Mouse (Mus musculus): ENCODE measurements around the gene Paqr5.

Gene Paqr5

DNA sequence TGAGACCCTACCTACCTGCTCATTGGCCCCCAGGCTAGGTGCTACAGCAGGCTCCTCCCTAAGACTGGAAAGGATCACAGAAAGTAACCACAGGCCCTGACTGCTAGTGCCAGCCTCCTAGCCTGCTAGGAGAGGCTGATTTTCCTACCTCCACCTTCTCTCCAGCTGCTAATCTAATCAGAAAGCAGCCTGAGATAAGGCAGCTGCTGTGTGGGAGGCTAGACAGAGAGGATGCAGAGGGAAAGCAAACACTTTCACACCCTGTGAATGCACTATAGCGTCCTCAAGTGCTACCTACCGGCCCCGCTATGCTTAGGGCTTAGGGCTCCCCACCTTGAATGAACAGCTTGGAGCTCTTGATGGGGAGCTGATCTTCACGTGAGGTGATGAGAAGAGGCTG, 19.6 kb downstream of the Paqr5 start:
- no peak for DNase-seq

DNA sequence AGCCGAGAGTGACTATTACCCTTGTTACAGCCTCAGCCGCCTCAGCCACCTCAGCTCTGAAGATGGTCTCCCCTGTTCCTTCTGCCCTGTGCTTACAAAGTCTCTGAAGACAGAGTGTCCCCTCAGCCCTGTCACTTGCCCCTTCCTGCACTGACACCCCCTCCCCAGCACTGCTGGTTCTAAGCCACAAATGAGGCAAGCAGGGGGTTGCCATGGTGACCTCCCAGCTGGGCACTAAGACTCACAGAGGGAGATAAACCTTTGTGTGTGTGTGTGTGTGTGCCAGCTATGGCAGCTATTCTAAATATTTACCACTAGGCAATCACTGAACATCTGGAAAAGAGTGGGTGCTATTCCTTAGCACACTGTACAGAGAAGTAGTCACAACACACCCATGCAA, 23.0 kb downstream of the Paqr5 start:
- DNase-seq, result no peak

DNA sequence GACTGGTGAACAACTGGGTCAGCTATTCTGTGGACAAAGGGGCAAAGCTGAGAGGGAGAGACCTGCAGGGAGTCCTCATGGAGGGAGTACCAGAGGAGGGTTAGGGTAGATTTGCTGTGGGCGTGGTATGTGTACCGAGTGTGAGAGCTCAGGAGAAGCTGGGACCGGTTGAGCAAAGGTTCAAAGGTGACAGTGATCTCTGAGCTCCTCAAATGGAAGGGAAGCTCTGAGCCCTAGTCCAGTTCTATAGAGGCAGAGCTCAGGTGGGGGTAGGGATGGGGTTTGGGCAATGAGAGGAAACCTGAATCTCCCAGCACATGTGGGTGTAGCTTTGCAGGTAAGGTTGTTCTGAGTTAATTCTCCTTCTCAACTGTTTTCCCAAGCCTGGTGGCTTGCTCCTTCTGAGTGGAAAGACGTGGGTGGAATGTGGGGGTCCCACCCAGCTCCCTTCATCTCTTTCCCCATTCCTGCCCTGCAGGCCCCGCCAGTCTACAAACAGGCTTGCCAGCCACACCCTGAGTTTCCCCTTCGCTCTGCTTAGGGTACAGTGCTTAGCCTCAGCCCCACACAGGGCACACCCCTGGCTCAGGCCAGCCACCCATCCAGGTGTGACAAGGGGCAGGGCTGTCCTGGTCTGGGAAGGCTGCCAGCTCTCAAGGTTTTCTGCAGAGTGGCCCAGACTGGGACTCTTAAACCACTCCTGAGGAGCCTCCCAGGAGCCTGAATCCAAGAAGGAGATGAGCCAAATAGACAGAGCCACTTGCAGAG, 26.8 kb downstream of the Paqr5 start:
- DNase-seq, result no peak

DNA sequence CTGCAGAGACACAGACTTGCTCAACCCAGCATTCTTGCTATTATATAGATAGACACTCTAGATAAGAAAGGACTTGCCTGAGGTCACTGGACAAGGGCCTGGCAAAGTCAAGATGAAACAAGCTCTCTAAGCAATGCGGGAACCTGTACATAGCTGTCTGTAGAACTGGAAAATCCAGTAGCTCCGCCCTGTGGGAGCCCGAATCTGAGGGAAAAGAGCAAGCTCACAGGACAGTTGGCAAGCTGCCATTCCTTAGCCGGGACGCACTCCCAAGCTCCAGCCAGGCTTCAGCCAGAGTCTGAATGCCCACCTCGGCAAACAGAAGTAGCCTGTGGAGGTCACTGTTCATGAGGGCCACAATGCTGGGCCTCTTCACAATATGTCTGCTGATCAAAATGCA, 28.8 kb downstream of the Paqr5 start:
- no peak for DNase-seq

DNA sequence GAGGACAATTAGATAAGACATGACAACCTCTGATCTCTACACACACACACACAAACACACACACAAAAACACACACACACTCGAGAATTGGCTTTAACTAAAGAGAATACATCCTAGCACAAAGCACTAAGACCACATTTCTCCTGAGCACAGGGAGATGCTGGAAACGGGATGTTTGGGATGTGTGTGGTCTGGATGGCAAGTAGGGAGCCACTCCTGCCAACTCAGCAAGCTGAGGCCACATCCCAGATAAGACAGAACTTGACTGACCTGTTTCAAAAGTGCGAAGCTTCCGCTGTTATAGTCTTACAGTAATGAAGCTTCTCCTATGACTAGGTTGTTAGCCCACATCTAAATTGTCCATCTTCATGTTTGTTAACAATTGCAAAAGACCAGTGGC, 35.5 kb downstream of the Paqr5 start:
- DNase-seq, result no peak

DNA sequence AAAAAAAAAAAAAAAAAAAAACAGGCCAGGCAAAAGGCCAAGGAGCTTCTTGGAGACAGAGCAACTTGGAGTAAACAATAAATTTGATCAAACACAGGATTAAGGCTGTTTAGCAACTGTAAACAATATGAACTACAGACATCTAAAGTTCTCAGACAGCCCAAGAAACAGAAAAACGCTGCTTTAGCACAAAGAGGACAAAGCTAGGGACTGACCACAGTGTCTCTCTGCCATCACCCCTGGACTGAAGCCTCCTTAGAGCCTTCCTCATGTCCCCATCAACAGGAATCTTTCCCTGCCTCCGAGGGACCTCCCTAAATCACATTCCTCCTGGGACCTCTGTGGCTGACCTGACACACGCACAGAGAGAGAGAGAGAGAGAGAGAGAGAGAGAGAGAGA, 35.9 kb downstream of the Paqr5 start:
- DNase-seq, result no peak

DNA sequence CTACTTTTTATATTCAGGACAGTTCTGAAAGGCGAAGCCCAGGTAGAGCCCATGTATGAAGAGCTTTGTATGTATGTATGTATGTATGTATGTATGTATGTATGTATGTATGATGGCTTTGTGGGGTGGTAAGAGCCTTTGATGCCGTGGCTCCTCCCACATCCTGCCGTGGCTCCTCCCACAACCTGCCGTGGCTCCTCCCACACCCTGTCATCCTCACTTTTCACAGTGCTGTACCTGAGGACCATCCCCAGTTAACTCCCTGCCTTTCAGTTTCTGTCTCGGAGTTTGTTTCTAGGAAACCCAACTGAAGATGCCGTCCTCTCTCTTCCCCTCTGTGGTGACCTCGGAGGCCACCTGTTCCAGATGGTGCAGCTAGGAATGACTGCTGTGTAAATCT, 40.6 kb downstream of the Paqr5 start:
- DNase-seq, result no peak

DNA sequence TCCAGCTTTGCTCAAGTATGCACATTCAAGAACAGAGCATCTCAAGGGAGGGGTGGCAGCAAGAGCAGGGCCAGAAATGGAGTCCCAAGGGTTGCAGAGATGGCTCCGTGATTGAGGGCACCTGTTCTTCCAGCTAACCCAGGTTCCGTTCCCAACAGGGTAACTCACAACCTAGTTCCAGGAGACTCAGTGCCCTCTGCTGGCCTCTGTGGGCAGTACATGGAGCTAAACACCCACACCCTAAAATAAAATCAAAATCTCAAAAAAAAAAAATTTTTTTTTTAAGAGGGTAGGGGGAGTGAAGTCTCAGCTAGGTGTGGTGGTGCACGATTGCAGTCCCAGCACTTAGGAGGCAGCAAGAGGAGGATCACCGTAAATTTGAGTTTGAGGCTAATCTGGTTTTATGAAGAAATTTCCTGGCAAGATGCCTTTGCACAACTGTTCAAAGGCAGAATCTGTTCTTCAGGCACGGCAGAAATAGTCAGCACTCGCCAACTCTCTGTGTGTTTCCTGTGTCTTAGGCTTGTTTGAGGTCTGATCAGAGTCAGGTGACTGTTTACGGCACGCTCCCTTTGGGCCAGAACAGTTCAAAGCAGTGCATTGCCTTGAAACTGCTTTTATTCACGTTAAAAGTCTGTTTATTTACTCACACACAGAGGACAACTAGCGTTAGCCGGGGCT, 41.3 kb downstream of the Paqr5 start:
- DNase-seq, result peak; percentile 39

DNA sequence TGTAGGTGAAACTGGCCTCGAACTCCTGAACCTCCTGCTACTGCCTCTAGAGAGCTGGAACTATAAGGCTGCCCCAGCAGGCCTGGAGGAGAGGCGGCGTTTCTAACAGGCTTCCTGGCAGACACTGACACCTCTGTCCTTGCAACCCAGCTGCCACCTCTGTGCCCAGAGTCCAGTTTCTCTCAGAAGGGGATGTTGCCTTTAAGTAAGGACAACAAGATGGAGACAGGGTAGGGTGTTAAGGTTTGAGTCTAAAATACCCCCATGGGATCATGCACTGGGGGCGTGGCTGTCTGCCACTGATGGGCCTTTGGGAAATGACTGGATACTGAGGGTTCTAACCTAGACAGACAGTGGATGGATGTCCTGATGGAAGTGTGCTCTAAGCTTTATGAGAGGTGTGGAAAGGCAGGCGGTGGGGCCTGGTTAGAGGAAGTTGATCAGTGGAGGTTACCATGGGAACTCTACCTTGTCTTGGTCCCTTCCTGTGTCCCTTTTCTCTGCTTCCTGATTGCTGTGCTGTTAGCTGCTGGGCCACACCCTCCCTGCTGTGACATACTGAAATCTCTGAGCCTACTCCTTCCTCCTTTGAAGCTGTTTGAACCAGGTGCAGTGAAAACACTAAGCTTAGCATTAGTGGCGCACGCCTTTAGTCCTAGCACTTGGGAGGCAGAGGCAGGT, 43.6 kb downstream of the Paqr5 start:
- no peak for DNase-seq

DNA sequence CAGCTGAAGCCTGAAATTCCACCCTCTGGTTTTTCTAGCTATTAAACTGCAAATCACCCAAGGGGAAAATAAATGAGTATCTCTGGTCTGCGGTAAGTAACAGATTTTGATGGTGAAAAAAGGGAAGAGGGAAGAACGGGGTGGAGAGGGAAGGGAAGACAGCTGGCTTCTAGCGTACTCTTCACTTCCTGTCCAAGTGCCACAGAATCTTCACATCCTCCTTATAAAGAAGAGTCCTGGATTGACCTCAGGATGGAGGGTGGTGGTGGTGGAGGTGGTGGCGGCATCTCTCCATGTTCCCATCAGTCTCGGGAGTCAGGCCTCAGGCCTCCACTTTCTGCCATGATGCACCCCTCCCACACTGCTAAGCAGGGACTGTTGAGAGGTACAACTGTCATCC, 44.8 kb downstream of the Paqr5 start:
- no peak for DNase-seq

DNA sequence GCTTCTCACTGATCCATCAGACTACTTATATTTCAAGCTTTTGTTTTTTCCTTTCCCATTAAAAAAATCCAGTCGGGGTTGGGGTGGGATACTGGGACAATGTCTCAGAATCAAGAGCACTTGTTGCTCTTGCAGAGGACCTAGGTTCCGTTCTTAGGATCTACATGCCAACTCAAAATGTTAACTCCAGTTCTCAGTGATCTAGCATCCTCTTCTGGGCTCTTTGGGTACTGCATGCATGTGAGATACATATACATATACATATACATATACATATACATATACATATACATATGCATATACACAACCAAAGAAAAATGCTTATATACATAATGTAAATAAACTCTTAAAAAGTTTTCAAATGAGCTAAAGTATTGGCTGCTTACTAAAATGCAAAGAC, 46.7 kb downstream of the Paqr5 start:
- no peak for DNase-seq

DNA sequence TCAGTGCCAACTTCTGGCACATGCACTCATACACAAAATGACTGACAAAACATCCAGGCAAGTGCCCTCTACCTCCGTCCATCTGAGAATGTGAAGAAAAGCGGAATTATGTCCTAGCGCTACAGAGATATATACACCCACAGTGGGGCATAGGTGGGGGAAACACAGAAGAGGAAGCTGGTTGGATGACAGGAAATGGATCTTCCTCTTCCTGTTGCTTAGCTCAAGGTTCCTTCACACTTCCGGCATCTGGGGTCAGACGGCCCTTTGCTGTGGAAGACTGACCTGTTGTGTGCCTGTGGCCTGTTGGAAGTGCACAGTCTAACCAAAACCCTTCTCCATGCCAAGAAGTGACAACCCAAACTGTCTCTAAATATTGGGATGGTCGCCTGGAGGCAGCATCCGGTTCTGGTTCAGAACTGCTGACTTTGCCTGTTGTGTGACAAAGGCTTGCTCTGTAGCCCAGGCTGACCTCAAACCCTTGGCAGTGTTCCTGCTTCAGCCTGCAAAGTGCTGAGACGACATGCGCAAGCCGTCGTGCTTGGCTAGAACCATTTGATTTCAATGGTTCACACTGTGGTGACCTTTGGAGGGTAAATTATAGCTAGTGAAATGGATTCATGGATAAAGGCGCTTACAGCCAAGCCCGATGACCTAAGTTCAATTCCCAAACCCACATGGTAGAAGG, 49.3 kb downstream of the Paqr5 start:
- no peak for DNase-seq

DNA sequence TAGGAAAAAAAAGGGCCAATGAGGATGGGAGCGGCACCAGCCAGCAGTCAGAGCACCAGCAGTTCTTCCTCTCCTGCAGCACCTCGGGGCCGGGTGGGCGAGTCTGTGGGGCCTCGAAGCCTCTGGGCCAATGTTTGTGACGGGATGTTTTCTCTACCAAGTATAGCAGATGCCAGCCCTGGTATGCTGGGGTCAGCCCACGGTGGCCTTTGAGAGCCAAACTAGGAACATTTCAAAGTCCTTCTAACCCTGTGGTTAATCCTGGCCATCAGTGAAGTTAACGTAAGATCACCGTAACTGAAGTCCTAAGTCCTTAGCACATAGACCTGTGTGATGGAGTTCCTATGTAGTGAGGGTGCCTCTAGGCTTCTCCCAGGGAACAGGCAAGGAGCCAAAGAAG, 54.6 kb downstream of the Paqr5 start:
- DNase-seq, result no peak

DNA sequence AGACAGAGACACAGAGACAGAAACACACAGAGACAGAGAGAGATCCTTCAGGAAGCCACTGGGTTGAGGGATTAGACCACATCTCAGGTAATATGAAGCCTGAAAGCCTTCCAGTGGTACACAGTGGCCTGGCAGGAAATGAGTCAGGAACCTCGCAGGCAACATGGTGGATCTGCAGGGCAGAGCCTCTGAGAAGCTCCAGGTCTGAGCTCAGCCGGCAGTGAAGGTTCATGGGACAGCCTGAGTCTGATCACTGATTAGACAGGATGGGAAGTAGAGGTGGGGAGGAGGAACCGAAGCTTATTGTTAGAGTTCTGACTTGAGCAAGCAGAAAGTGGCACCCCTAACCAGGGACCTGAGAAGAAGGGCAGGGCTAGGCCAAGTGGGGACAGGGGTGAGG, 55.6 kb downstream of the Paqr5 start:
- no peak for DNase-seq

DNA sequence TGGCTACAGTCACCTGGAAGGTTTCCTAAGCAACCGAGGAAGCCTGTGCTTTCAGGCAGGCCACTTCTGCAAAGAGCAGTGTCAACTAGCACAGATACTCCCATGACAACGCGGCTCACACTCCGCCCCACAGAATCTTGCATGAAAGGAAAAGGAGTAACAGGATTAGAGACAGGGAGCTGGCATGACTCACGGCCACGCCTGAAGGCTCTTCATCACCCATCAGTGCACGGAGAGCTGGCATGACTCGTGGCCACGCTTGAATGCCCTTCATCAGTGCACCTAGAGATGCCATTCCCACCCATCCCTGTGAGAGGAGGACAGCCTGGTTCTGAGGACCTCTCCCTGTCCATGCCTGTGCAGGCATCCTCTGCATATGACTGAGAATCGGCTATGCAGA, 59.3 kb downstream of the Paqr5 start:
- DNase-seq, result no peak

DNA sequence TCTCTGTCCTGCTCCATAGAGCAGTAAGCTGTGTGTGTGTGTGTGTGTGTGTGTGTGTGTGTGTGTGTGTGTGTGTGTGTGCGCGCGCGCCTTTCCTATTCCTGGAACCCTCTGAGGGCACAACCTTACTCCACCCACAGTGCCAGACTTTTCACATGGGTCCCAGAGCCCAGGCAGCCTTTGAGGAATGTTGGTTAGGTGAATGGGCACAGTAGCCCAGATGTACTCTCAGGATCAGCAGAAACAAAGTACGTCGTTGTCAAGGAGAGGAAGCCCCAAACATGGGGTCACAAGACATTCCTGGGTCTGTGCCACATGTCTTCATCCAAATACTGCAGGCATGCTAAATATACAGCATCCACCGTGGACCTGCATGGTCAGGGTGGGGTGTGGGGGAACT, 60.7 kb downstream of the Paqr5 start:
- no peak for DNase-seq

DNA sequence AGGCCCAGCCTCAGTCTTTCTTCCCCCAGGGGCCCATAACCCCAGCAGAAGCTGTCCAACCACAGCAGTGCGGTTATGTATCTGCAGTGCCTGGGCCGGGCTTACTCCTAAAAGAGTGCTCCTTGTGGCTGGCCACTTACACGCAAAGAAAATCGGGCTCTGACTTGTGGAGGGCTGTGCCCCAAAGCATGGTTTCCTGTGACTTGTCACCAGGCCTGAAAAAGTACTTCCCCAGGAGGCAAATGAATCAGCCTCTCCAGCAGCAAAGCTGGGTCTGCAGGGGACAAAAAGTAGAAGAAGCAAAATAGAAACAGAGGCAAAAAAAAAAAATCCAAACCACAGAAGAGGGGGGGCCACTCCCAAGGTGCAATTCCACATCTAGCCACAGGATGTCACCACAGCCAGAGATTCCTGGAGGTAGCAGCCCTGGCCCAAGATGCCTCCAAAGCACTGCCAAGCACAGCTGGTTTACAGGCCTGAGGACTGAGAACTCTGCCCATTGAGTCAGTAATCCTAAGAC, 61.2 kb downstream of the Paqr5 start:
- DNase-seq, result peak; percentile 68

DNA sequence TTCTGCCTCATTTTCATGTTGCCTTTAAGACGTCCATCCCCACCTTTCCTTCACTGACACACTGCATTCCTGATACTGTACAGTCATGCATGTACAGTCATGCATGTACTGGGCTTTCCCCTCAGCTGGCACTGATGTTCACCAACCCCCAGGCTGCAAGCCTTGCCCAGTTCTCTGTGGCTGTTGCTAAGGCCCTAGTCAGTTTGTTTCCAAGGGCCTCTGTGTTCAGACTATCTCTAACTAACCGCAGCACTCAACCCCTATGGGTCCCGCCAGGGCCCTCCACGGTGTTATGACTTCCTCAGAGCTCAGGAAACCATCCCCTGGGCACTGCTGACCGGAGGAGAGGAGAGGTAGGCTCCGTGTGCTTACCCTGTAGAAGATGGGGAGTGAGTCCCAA, 63.3 kb downstream of the Paqr5 start:
- no peak for DNase-seq

DNA sequence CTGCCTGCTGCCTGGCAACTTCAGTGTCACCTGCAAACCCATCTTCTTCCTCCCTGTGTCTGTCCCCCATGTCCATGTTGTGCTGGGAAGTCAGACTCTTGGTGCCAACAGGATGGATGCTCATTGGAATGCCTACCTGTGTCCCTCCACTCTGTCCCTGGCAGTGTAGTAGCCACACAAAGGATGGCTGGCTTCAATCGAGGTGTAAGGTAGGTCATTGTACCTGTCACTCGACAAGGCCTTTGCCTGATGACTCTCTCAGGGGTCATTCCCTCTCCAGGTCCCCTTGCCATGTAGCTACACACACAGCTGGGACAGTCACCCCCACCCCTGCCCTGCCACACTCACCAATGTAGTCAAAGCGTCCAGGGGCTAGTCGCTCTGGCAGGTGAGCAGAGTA, 65.5 kb downstream of the Paqr5 start:
- no peak for DNase-seq

DNA sequence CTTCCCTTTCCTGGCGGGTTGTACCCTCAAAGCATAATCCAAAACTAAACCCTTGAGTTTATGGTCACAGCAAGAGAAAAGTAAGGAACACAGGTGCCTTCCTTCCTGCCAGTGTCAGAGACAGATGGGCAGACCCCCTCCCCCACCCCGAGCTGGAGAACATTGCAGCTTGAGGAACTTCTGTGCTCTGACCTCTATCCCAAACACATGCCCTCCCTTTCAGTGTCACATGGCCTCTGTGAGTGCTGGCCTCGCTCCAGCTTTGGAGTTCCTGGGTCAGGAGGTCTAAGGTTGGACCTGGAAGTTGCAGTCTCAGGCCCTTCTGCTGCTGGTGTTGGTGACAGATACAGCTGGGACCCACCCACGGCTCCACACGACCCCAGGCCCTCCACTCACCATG, 65.9 kb downstream of the Paqr5 start:
- DNase-seq, result no peak

DNA sequence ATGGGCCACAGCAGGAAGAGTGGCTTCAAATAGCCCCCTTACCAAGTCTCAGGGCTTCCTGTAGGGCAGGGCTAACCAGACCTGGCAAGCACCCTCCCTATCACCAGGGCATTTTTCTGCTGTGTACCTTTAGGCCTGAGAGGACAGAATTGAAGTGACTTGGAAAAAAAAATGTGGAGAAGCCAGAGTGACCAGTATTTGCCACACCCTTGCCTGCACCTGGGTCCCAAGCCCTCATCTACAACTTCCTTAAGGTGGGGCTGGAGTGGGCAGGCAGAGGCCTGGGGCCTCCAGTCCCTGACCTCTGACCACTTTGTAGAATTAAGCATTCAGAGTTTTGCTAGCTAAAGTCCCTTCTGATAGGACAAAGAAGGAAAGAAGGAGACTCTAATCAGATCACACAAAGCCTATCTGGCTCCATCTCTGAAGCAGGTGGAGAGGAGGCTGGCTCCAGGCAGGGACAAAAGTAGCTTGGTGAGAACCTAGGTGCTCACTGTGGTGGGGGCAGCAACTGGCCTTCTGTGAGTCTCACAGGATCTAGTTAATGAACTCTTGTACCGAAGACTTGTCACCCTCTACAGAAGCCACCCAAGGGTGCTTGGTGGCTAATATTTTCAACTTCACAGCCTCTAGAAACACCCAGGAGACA, 66.6 kb downstream of the Paqr5 start:
- no peak for DNase-seq

DNA sequence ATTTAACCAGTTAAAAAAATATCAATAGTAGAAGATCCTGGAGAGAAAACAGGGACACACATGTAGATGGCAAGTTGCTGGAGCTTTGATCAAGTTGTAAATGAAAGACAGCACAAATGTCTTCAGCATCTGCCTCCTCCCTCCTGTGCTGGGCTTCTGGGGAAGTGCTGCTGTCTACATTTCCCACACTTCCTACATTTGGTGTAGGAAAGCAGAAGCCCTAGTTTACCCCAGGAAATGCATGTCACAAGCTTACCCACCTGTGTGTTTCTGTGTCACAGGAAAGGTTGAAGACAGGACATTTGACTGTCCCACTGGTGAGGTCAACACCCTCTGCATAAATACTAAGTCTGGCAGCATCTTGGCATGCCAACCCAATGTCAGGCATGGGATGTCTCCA, 71.9 kb downstream of the Paqr5 start:
- DNase-seq, result no peak

DNA sequence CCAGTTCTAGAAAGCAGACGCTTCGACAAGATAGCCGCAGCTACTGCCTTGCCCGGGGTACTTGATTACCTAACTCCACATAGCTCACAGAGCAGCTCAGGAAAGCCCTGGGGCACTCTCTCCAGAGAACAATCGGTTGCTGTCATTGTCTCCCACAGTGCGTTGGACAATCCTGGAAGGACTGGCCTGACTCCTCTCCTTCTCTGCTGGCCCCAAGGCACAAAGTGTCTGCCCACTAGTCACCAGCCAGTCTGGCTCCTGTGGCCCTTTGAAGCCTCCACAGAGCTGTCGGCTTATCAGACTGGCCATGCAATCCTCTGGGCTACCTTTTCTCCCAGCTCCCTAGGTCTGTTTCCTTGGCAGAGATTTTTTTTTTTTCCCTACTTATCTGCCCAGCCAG, 74.4 kb downstream of the Paqr5 start:
- no peak for DNase-seq

Data from layer of hippocampus, adult 9-11 months (tissue).